Mouse (Mus musculus): ENCODE results near the gene Frmd4a. TPM values are rescaled to one million over a fixed set of nuclear protein-coding genes. Genes with fewer than 3 reads are reported as not detected.

Frmd4a gene
- polyA plus RNA-seq, 1 experiment from 2014 or later = 44.5 TPM

DNA sequence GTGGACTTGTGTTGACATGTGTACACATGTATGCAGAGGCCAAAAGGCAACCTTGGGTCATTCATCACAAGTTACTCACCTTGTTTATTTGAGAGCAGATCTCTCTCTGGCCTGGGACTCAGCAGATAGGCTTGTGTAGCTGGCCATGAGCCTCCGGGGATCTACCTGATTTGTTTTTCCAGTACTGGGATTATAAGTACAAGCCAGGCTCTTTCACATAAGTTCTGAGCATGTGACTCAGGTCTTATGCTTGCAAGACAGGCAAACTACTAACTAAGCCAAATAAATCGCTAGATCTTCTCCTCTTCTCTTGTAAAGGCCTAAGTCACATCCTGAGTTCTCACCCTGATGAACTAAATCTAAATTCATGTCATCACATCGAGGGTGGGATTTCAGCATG is 361.3 kb downstream of the Frmd4a start:
- ATAC-seq (ENCODE audit: insufficient read depth, low FRiP score, low TSS enrichment) = no peak
- no peak overlapping the region for H3K27ac ChIP-seq (ENCODE audit: low read depth, low read length)
- H3K9ac ChIP-seq (ENCODE audit: low read length) = no peak overlapping the region
- H3K4me2 ChIP-seq (ENCODE audit: low read depth) = no peak overlapping the region
- H3K9me3 ChIP-seq (ENCODE audit: control insufficient read depth, low read length) = no peaks in the 10 kb centered on the region
- WGBS = 93% methylated on average over 3 of the region's 3 CpGs
- H3K27me3 ChIP-seq (ENCODE audit: control insufficient read depth, insufficient read depth, low read length) = no peaks in the 10 kb centered on the region
- H3K4me1 ChIP-seq (ENCODE audit: control insufficient read depth, insufficient read depth, low read length) = no peaks in the 10 kb centered on the region
- DNase-seq (ENCODE audit: low spot score) = no peak
- H3K4me3 ChIP-seq (ENCODE audit: low read depth, low read length) = no peak overlapping the region
- H3K36me3 ChIP-seq (ENCODE audit: control insufficient read depth, insufficient read depth, low read length) = no peaks in the 10 kb centered on the region

DNA sequence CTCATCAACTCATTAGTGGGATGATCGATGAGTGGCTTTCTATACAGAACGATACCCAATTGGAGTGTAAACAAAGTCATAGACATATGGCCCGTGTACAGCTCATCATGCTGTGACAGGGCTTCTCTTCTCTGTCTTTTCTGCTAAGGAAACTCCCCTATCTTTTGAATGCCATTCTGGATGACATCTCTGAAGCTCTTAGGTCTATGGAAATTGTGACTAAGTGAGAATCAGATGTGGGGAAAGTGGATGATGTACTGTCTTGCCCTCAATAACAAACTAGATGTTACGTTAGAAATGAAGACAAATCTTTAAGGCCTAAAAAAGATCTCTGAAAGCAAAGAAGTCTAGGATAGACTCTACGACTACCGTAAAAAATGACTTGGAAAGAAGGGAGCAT is 362.9 kb downstream of the Frmd4a start:
- Histone ChIP-seq H3K27me3 (ENCODE audit: control insufficient read depth, insufficient read depth, low read length) (no peaks in the 10 kb centered on the region), H3K27ac (ENCODE audit: low read depth, low read length) (no peak overlapping the region), H3K4me3 (ENCODE audit: low read depth, low read length) (no peak overlapping the region), H3K36me3 (ENCODE audit: control insufficient read depth, insufficient read depth, low read length) (no peaks in the 10 kb centered on the region), H3K9me3 (ENCODE audit: control insufficient read depth, low read length) (no peaks in the 10 kb centered on the region), H3K4me1 (ENCODE audit: control insufficient read depth, insufficient read depth, low read length) (no peaks in the 10 kb centered on the region), H3K9ac (ENCODE audit: low read length) (no peak overlapping the region), H3K4me2 (ENCODE audit: low read depth) (no peak overlapping the region)
- 91% methylated on average over 6 of the region's 6 CpGs for WGBS
- DNase-seq (ENCODE audit: low spot score) (no peak), ATAC-seq (ENCODE audit: insufficient read depth, low FRiP score, low TSS enrichment) (no peak)

DNA sequence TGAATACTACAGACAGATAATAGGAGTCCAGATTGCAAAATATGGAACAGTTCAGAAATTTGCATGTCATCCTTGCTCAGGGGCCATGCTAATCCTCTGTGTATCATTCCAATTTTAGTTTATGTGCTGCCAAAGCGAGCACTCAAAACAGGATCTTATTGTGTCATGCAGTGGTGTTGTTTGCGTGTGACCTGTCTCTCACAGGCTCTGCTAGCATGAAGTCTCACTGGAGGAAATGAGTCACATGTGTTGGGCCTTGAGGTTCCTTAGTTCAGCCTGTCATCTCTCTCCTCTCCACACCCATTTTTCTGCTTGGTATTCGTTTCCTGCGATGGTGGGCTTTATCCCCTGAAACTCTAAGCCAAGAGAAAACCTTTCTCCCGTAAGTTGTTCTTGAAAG is 363.4 kb downstream of the Frmd4a start:
- Histone ChIP-seq H3K4me1 (ENCODE audit: control insufficient read depth, insufficient read depth, low read length) (no peaks in the 10 kb centered on the region), H3K9me3 (ENCODE audit: control insufficient read depth, low read length) (no peaks in the 10 kb centered on the region), H3K27me3 (ENCODE audit: control insufficient read depth, insufficient read depth, low read length) (no peaks in the 10 kb centered on the region), H3K4me2 (ENCODE audit: low read depth) (no peak overlapping the region), H3K4me3 (ENCODE audit: low read depth, low read length) (no peak overlapping the region), H3K9ac (ENCODE audit: low read length) (no peak overlapping the region), H3K36me3 (ENCODE audit: control insufficient read depth, insufficient read depth, low read length) (no peaks in the 10 kb centered on the region), H3K27ac (ENCODE audit: low read depth, low read length) (no peak overlapping the region)
- 91% methylated on average over 5 of the region's 5 CpGs for WGBS
- ATAC-seq (ENCODE audit: insufficient read depth, low FRiP score, low TSS enrichment) = no peak
- no peak for DNase-seq (ENCODE audit: low spot score)

DNA sequence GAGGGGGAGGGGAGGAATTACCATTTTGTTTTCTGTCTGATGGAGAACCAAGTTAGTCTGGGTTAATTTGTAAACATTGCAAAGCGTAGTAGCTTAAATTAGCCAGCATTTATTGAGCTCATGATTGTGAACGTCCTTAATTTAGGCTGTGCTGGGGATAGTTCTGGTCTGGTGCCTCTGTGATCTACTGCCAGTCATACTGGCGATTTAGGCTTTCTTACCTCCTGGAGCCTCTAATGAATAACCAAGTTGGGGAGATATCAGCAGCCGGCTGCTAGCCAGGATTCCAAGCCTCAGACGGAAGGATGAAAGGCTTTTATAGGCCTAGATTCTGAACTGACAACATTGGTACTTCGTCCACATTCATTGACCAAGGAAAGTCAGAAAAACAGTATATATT is 369.0 kb downstream of the Frmd4a start:
- Histone ChIP-seq H3K4me3 (ENCODE audit: low read depth, low read length) (no peak overlapping the region), H3K9ac (ENCODE audit: low read length) (no peak overlapping the region), H3K9me3 (ENCODE audit: control insufficient read depth, low read length) (no peaks in the 10 kb centered on the region), H3K4me2 (ENCODE audit: low read depth) (no peak overlapping the region), H3K36me3 (ENCODE audit: control insufficient read depth, insufficient read depth, low read length) (no peaks in the 10 kb centered on the region), H3K27ac (ENCODE audit: low read depth, low read length) (no peak overlapping the region), H3K27me3 (ENCODE audit: control insufficient read depth, insufficient read depth, low read length) (no peaks in the 10 kb centered on the region), H3K4me1 (ENCODE audit: control insufficient read depth, insufficient read depth, low read length) (no peaks in the 10 kb centered on the region)
- no peak for DNase-seq (ENCODE audit: low spot score)
- no peak for ATAC-seq (ENCODE audit: insufficient read depth, low FRiP score, low TSS enrichment)
- 33% methylated on average over 6 of the region's 6 CpGs for WGBS

DNA sequence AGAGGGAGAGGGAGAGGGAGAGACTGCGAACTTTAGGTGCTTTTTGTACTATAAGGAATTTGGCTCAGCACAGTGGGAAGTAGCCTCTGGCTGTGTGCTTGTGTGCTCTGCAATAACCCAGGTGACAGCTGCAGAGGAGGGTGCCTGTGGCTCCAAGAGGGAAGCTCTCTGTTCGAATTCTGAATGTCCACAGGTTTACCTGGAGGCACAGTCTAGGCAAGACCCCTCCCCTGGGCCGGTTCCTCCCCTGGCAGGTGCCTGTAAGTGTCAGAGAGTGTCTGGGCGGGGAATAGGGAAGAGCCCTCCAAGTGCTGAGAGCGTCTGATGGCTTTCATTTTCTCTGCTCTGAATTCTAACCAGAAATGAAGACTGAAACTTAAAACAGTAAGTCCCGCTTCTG is 371.8 kb downstream of the Frmd4a start:
- DNase-seq (ENCODE audit: low spot score) (no peak), ATAC-seq (ENCODE audit: insufficient read depth, low FRiP score, low TSS enrichment) (no peak)
- no peaks in the 10 kb centered on the region for H3K36me3 ChIP-seq (ENCODE audit: control insufficient read depth, insufficient read depth, low read length)
- WGBS = 26% methylated on average over 6 of the region's 6 CpGs
- no peak overlapping the region for H3K9ac ChIP-seq (ENCODE audit: low read length)
- no peaks in the 10 kb centered on the region; the same call in 1 of the 2 replicates for H3K9me3 ChIP-seq (ENCODE audit: control insufficient read depth, low read length)
- H3K4me1 ChIP-seq (ENCODE audit: control insufficient read depth, insufficient read depth, low read length) = no peaks in the 10 kb centered on the region
- H3K27ac ChIP-seq (ENCODE audit: low read depth, low read length) = no peak overlapping the region
- no peak overlapping the region for H3K4me2 ChIP-seq (ENCODE audit: low read depth)
- no peak overlapping the region for H3K4me3 ChIP-seq (ENCODE audit: low read depth, low read length)
- no peaks in the 10 kb centered on the region for H3K27me3 ChIP-seq (ENCODE audit: control insufficient read depth, insufficient read depth, low read length)

DNA sequence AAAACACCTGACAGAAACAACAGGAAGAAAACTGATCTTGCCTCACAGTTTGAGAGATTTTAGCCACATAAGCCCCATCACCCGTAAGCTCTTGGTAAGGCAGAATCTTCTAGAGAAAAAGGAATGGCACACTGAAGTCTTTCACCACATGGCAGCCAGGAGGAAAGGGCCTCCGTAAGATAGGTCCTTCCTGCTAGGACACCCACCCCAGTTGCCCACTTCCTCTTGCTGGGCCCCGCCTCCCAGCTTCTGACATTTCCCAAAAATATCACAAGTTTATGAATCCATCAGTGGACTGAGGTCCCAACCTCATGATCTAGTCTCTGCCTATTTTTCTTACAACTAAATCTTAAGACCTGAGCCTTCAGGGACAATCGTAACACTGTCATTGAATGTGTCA is 373.6 kb downstream of the Frmd4a start:
- Histone ChIP-seq H3K4me1 (ENCODE audit: control insufficient read depth, insufficient read depth, low read length) (no peaks in the 10 kb centered on the region), H3K4me2 (ENCODE audit: low read depth) (no peak overlapping the region), H3K9me3 (ENCODE audit: control insufficient read depth, low read length) (no peaks in the 10 kb centered on the region; the same call in 1 of the 2 replicates), H3K9ac (ENCODE audit: low read length) (no peak overlapping the region), H3K36me3 (ENCODE audit: control insufficient read depth, insufficient read depth, low read length) (no peaks in the 10 kb centered on the region), H3K27me3 (ENCODE audit: control insufficient read depth, insufficient read depth, low read length) (no peaks in the 10 kb centered on the region), H3K27ac (ENCODE audit: low read depth, low read length) (no peak overlapping the region), H3K4me3 (ENCODE audit: low read depth, low read length) (no peak overlapping the region)
- ATAC-seq (ENCODE audit: insufficient read depth, low FRiP score, low TSS enrichment) = no peak
- 92% methylated on average over 4 of the region's 4 CpGs for WGBS
- DNase-seq (ENCODE audit: low spot score) = no peak

DNA sequence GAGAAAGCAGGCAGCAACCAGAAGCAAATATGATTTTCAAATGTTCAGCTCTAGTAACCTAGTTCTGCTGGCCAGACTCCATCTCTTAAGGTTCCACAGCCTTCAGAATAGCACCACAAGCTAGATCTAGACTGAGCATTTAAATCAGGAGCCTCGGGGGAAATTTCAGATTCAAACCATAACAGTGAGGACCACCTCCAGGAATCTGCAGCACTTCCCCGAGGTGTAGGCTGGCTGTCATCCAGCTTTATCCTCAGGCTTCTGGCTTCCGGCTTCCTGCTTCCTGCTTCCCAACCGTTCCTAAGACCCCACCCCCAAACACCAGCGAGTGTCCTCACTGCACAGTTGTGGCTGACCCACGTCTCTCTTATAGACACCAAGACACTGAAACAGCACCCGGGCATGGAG is 374.2 kb downstream of the Frmd4a start:
- Histone ChIP-seq H3K9ac (ENCODE audit: low read length) (no peak overlapping the region), H3K4me1 (ENCODE audit: control insufficient read depth, insufficient read depth, low read length) (no peaks in the 10 kb centered on the region), H3K4me3 (ENCODE audit: low read depth, low read length) (no peak overlapping the region), H3K36me3 (ENCODE audit: control insufficient read depth, insufficient read depth, low read length) (no peaks in the 10 kb centered on the region), H3K27ac (ENCODE audit: low read depth, low read length) (no peak overlapping the region), H3K9me3 (ENCODE audit: control insufficient read depth, low read length) (no peaks in the 10 kb centered on the region; the same call in 1 of the 2 replicates), H3K27me3 (ENCODE audit: control insufficient read depth, insufficient read depth, low read length) (no peaks in the 10 kb centered on the region), H3K4me2 (ENCODE audit: low read depth) (no peak overlapping the region)
- ATAC-seq (ENCODE audit: insufficient read depth, low FRiP score, low TSS enrichment) (no peak), DNase-seq (ENCODE audit: low spot score) (no peak)
- WGBS = 61% methylated on average over 7 of the region's 7 CpGs

DNA sequence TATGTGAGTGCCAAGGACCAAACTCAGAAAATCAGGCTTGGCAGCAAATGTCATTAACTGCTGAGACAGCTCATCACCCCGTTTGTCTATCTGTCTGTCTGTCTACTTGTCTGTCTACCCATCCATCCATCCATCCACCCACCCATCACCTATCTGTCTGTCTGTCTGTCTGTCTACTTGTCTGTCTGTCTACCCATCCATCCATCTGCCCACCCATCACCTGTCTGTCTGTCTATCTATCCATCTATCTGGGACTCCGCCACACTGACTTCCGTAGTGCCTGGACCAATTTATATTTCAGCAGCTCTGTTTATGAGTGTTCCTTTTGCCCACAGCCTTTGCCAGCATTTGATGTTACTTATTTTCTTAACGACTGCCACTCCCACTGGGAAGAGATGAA is 375.5 kb downstream of the Frmd4a start:
- no peak for DNase-seq (ENCODE audit: low spot score)
- WGBS = 88% methylated on average over 4 of the region's 4 CpGs

DNA sequence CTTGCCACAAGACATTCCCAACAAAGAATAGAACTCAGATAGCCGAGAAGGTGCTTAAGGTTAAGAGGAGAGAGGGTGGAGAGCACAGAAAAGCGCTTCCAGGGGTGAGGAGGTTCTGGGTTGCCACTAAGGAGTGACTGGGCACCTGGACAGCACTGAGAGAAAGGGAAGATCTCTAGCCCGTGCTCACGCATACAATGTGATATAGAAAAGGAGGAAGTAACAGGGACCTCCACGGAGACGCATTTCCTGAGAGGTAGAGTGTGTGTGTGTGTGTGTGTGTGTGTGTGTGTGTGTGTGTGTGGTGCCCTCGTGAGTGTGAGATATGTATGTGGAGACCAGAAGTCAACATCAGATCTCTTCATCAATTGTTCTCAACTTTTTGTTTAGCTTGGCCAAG is 377.1 kb downstream of the Frmd4a start:
- no peak overlapping the region for H3K27ac ChIP-seq (ENCODE audit: low read depth, low read length)
- H3K9ac ChIP-seq (ENCODE audit: low read length) = no peak overlapping the region
- no peaks in the 10 kb centered on the region for H3K36me3 ChIP-seq (ENCODE audit: control insufficient read depth, insufficient read depth, low read length)
- ATAC-seq (ENCODE audit: insufficient read depth, low FRiP score, low TSS enrichment) = no peak
- no peak overlapping the region for H3K4me3 ChIP-seq (ENCODE audit: low read depth, low read length)
- H3K4me1 ChIP-seq (ENCODE audit: control insufficient read depth, insufficient read depth, low read length) = no peaks in the 10 kb centered on the region
- no peak overlapping the region for H3K4me2 ChIP-seq (ENCODE audit: low read depth)
- no peaks in the 10 kb centered on the region for H3K27me3 ChIP-seq (ENCODE audit: control insufficient read depth, insufficient read depth, low read length)
- no peaks in the 10 kb centered on the region; the same call in 1 of the 2 replicates for H3K9me3 ChIP-seq (ENCODE audit: control insufficient read depth, low read length)
- 95% methylated on average over 7 of the region's 7 CpGs for WGBS
- no peak for DNase-seq (ENCODE audit: low spot score)

More for the DNA sequence above, 375.5 kb downstream of the Frmd4a start:
- H3K27ac ChIP-seq (ENCODE audit: low read depth, low read length) = no peak overlapping the region
- no peak overlapping the region for H3K4me3 ChIP-seq (ENCODE audit: low read depth, low read length)
- ATAC-seq (ENCODE audit: insufficient read depth, low FRiP score, low TSS enrichment) = no peak
- H3K4me2 ChIP-seq (ENCODE audit: low read depth) = no peak overlapping the region
- no peaks in the 10 kb centered on the region for H3K4me1 ChIP-seq (ENCODE audit: control insufficient read depth, insufficient read depth, low read length)
- no peaks in the 10 kb centered on the region for H3K27me3 ChIP-seq (ENCODE audit: control insufficient read depth, insufficient read depth, low read length)
- H3K9ac ChIP-seq (ENCODE audit: low read length) = no peak overlapping the region
- no peaks in the 10 kb centered on the region; the same call in 1 of the 2 replicates for H3K9me3 ChIP-seq (ENCODE audit: control insufficient read depth, low read length)
- no peaks in the 10 kb centered on the region for H3K36me3 ChIP-seq (ENCODE audit: control insufficient read depth, insufficient read depth, low read length)

All from neural tube, embryonic 11.5 days (tissue).